Mouse (Mus musculus): ENCODE results near the gene Fam186b. TPM values are rescaled to one million over a fixed set of nuclear protein-coding genes. Genes with fewer than 3 reads are reported as not detected.

Gene Fam186b
- polyA plus RNA-seq (2016; fragmentation: Nextera tagmentation; extraction: Ambion mirVana): 0.20 and 0.27 TPM in 2 replicates

DNA sequence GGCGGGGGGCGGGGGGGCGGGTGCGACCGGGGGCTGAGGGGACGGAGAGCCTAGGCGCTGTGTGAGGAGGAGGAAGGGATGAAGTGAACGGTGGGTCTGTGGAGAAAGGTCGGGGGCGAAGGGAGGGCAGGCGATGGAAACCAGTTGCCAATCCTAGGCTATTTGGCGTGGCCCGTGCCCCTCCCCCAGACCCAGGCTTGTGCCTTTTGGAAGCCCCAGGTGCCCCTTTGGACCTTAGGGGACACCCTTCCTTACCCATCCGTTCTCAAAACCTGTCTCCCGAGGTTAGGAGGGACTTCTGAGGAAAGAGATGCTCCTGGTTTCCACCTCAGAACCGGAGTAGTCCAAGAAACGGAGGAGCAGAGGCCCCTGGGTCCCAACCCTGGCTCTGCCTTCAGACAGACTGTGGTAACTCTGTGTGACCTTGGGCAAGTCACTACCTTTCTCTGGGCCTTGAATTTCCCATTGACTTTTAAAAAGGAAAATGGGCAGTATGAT lies at the start of gene Fam186b:
Gene Fam186b (minus strand): TSS at position 405 of the 498 bp plus-strand sequence.
- Histone ChIP-seq H3K27ac (peak within 1 kb of the TSS; percentile 93), H3K4me1 (replicated peaks) (peaks cover 31% of the 10 kb centered on the region), H3K27me3 (ENCODE audit: insufficient read depth, poor library complexity, severe bottlenecking) (no peaks in the 10 kb centered on the region), H3K36me3 (peaks cover 5% of the 10 kb centered on the region; the same call in 1 of the 2 replicates), H3K4me3 (peak within 1 kb of the TSS; percentile 76), H3K9me3 (no peaks in the 10 kb centered on the region)
- DNase-seq (ENCODE audit: low spot score): no peak
- WGBS: 3% methylated on average over 16 of the region's 17 CpGs

DNA sequence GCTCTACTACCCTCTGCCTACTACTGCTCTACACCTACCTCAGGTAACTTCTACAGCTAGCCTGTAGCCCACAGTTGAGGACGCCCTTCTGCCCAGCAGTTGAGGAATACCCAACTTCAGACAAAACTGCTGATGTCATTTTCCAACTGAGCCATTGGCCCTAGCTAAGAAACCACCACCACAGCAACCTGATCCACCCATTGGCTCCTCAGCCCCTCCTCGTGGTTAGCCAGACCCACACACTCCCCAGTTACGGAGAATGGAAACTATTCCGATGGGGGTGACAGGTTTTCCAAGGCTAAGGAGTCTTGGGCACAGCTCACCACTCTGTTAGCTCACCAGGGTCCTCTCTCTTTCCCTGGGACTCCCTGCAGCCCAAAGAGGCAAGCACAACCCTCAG lies 49.3 kb upstream of the Fam186b start:
- Histone ChIP-seq H3K4me1 (replicated peaks) (peaks cover 48% of the 10 kb centered on the region), H3K4me3 (no peak overlapping the region), H3K27ac (no peak overlapping the region), H3K27me3 (ENCODE audit: insufficient read depth, poor library complexity, severe bottlenecking) (no peaks in the 10 kb centered on the region), H3K36me3 (no peaks in the 10 kb centered on the region), H3K9me3 (no peaks in the 10 kb centered on the region)
- no peak for DNase-seq (ENCODE audit: low spot score)
- 80% methylated on average over 4 of the region's 4 CpGs for WGBS

DNA sequence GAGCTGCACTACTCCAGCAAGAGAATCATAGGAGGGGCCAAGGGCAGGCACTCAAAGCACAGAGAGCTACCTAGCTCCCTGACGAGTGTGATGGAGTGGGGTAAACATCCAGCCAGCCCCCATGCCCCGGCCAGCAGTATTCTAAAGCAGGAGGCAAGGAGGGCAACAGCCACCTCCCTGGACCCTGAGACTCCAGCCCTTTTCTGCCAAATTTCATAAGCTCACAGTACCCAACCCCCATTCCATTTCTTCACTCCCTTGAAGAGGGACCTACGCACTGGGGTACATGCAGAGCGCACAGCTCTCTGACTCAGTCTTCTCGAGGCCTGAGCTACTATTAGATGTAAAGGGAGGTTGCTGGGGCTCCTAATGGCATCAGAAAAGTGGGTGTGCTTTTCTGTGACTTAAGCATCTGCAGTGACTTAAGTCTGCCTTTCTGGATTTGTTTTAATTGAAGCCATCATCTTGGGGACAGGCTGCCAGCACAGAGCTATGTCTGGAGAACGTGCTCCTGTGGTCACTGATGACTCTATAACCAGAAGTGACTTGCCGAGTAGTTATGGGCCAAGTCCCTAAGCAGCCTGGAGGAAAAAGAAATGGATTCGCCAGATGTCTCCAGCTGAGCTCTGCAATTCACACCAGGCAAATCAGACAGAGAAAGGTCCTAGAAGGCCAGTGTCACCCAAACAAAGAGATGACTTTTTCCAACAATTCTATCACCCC lies 48.6 kb upstream of the Fam186b start:
- no peaks in the 10 kb centered on the region for H3K9me3 ChIP-seq

GRCm38 (mm10) chr15:99343414-99344147 lies 47.9 kb upstream of the Fam186b start:
- DNase-seq (ENCODE audit: low spot score): no peak
- Histone ChIP-seq H3K27ac (peak overlapping the region; percentile 73), H3K9me3 (no peaks in the 10 kb centered on the region), H3K27me3 (ENCODE audit: insufficient read depth, poor library complexity, severe bottlenecking) (no peaks in the 10 kb centered on the region), H3K4me1 (replicated peaks) (peaks cover 60% of the 10 kb centered on the region), H3K4me3 (no peak overlapping the region), H3K36me3 (no peaks in the 10 kb centered on the region)
- WGBS: 64% methylated on average over 5 of the region's 5 CpGs

More for the DNA sequence above, 48.6 kb upstream of the Fam186b start:
- peaks cover 55% of the 10 kb centered on the region for H3K4me1 ChIP-seq (replicated peaks)
- no peaks in the 10 kb centered on the region for H3K36me3 ChIP-seq
- DNase-seq (ENCODE audit: low spot score): no peak
- H3K27ac ChIP-seq: peak overlapping the region; percentile 73
- WGBS: 72% methylated on average over 8 of the region's 8 CpGs
- H3K27me3 ChIP-seq (ENCODE audit: insufficient read depth, poor library complexity, severe bottlenecking): no peaks in the 10 kb centered on the region
- no peak overlapping the region for H3K4me3 ChIP-seq

DNA sequence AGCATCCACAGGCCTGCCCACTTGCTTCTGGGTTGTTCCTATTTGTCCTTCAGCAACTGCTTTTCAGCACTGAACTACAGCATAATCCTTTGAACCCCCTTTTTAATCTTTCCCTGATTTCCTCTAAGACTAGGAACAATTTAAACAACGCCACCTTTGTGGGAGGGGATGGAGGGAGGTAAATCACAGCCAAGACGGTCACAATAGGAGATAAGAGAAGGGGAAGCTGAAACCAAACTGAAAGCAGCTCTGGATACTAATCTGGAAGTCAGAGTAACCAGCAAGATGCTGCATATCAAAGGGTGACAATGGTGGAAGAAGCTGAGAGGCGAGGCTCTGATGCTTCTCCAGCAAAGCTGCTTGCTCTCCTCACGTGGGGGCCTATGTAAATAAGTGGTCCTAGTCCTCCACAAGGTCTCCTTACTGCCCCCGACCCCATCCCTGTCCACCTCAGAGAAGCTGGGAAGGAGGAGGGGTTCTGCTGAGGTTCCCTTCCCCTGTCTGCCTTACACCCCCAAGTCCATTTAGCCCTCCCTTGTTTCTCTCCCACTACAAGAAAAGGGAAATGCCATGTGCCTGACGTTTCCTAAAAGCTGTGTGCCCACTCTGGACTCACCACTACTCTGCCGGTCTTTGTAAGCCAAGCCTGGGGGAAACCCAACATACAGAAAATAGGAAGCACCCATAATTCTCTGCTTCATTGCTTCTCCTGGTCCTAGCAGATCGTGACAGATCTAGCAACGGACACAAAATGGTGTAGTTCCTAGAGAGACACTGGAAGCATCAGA lies 46.7 kb upstream of the Fam186b start:
- H3K27me3 ChIP-seq (ENCODE audit: insufficient read depth, poor library complexity, severe bottlenecking): no peaks in the 10 kb centered on the region
- H3K36me3 ChIP-seq: no peaks in the 10 kb centered on the region
- 66% methylated on average over 9 of the region's 9 CpGs for WGBS
- H3K9me3 ChIP-seq: no peaks in the 10 kb centered on the region
- DNase-seq (ENCODE audit: low spot score): no peak
- peak overlapping the region; percentile 26; the same call in 1 of the 2 replicates for H3K27ac ChIP-seq
- H3K4me3 ChIP-seq: no peak overlapping the region
- H3K4me1 ChIP-seq (replicated peaks): peaks cover 62% of the 10 kb centered on the region

GRCm38 (mm10) chr15:99341102-99341501 lies 45.4 kb upstream of the Fam186b start:
- Histone ChIP-seq H3K36me3 (no peaks in the 10 kb centered on the region), H3K27ac (no peak overlapping the region), H3K9me3 (no peaks in the 10 kb centered on the region), H3K4me1 (replicated peaks) (peaks cover 62% of the 10 kb centered on the region), H3K27me3 (ENCODE audit: insufficient read depth, poor library complexity, severe bottlenecking) (no peaks in the 10 kb centered on the region), H3K4me3 (no peak overlapping the region)
- 89% methylated on average over 3 of the region's 3 CpGs for WGBS
- DNase-seq (ENCODE audit: low spot score): no peak

- no peak for DNase-seq (ENCODE audit: low spot score)
- WGBS: 62% methylated on average over 6 of the region's 6 CpGs
- H3K27ac ChIP-seq: no peak overlapping the region
Observed at GRCm38 (mm10) chr15:99339669-99340068, 44.0 kb upstream of the Fam186b start.

GRCm38 (mm10) chr15:99338916-99339315 lies 43.2 kb upstream of the Fam186b start:
- H3K4me1 ChIP-seq (replicated peaks): peaks cover 56% of the 10 kb centered on the region
- H3K36me3 ChIP-seq: peaks cover 7% of the 10 kb centered on the region; the same call in 1 of the 2 replicates
- DNase-seq (ENCODE audit: low spot score): no peak
- H3K9me3 ChIP-seq: no peaks in the 10 kb centered on the region
- H3K4me3 ChIP-seq: no peak overlapping the region
- WGBS: 89% methylated on average over 2 of the region's 2 CpGs
- H3K27me3 ChIP-seq (ENCODE audit: insufficient read depth, poor library complexity, severe bottlenecking): no peaks in the 10 kb centered on the region
- no peak overlapping the region for H3K27ac ChIP-seq

More at GRCm38 (mm10) chr15:99339669-99340068, 44.0 kb upstream of the Fam186b start:
- H3K36me3 ChIP-seq: 0 out of 2 replicates have a peak, but pooled peaks cover 1% of the 10 kb centered on the region
- H3K4me3 ChIP-seq: no peak overlapping the region
- no peaks in the 10 kb centered on the region for H3K27me3 ChIP-seq (ENCODE audit: insufficient read depth, poor library complexity, severe bottlenecking)
- peaks cover 56% of the 10 kb centered on the region for H3K4me1 ChIP-seq (replicated peaks)
- no peaks in the 10 kb centered on the region for H3K9me3 ChIP-seq

GRCm38 (mm10) chr15:99335801-99336320 lies 40.2 kb upstream of the Fam186b start:
- no peaks in the 10 kb centered on the region for H3K9me3 ChIP-seq
- WGBS: 84% methylated on average over 8 of the region's 8 CpGs
- H3K27ac ChIP-seq: no peak overlapping the region
- no peak for DNase-seq (ENCODE audit: low spot score)
- peaks cover 16% of the 10 kb centered on the region; the same call in 1 of the 2 replicates for H3K36me3 ChIP-seq
- H3K4me1 ChIP-seq (replicated peaks): peaks cover 60% of the 10 kb centered on the region
- no peak overlapping the region for H3K4me3 ChIP-seq
- no peaks in the 10 kb centered on the region for H3K27me3 ChIP-seq (ENCODE audit: insufficient read depth, poor library complexity, severe bottlenecking)

DNA sequence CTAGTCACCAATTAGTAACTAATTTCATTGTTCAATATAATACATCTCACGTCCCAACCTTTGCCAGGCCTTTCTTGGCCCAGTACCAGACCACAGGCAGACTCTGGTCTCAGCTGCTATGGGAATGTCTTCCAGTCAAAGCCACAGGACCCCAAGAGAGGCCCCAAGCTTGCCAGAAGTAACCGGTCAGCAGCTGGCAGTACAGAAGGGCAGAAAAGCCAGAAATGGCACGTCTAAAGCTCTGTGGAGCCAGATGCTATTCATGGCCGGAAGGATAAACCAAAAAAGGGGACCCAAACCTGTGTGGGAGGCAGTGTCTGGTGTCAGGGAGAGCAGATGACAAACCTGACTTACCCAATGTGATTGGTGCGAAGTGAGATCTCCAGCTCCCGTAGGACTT lies 38.8 kb upstream of the Fam186b start:
- WGBS: 88% methylated on average over 6 of the region's 6 CpGs
- Histone ChIP-seq H3K4me3 (no peak overlapping the region), H3K27me3 (ENCODE audit: insufficient read depth, poor library complexity, severe bottlenecking) (0 out of 2 replicates have a peak, but pooled peaks cover 3% of the 10 kb centered on the region), H3K4me1 (replicated peaks) (peaks cover 63% of the 10 kb centered on the region), H3K27ac (no peak overlapping the region), H3K36me3 (peaks cover 21% of the 10 kb centered on the region; the same call in 1 of the 2 replicates), H3K9me3 (no peaks in the 10 kb centered on the region)
- DNase-seq (ENCODE audit: low spot score): no peak

DNA sequence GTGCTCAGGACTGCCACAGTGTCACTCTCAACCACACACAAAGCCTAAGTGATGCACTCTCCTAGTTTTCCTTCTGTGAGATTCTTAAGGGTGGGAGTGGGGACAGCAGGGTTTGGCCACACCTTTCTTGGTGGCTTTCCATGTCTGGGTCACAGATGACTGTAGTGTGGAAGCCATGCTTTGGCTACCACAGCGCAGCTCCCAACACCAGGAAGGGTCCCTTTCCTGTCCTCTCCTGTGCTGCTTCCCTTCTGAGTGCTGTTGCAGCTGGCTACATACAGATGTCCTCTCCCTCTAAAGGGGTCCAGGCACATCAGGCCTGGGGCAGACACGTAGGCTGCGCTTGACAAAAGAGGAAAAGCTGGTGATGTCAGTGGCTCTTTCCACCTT lies 38.0 kb upstream of the Fam186b start:
- 91% methylated on average over 3 of the region's 3 CpGs for WGBS
- Histone ChIP-seq H3K36me3 (peaks cover 29% of the 10 kb centered on the region), H3K27me3 (ENCODE audit: insufficient read depth, poor library complexity, severe bottlenecking) (0 out of 2 replicates have a peak, but pooled peaks cover 6% of the 10 kb centered on the region), H3K4me3 (no peak overlapping the region), H3K4me1 (replicated peaks) (peaks cover 65% of the 10 kb centered on the region), H3K27ac (peak overlapping the region; percentile 83), H3K9me3 (no peaks in the 10 kb centered on the region)
- no peak for DNase-seq (ENCODE audit: low spot score)

All from hindbrain, embryonic 10.5 days (tissue).